Mouse (Mus musculus) kidney, embryonic 15.5 days (tissue): ENCODE measurements around the gene Aox2. TPM values are rescaled to one million over a fixed set of nuclear protein-coding genes. Genes with fewer than 3 reads are reported as not detected.

Experiments
- ATAC-seq: fragments of 200-750 bp; cut with Nextera tagmentation; replicated peaks from 2 replicates; pipeline ENCODE4 v1.8.0; 2017; ENCODE audit warnings: moderate TSS enrichment; ENCODE audit not compliant: low FRiP score
- H3K27ac ChIP-seq: fragments of 300-500 bp; sonication (generic); 2 replicates; pipeline ENCODE4 v1.5.1; 2015; ENCODE audit warnings: mild to moderate bottlenecking, inconsistent platforms
- H3K27me3 ChIP-seq: fragments of 300-500 bp; sonication (generic); 2 replicates; pipeline ENCODE4 v1.6.1; 2015; ENCODE audit warnings: inconsistent platforms
- H3K36me3 ChIP-seq: fragments of 300-500 bp; sonication (generic); 2 replicates; pipeline ENCODE4 v1.6.1; 2015; ENCODE audit warnings: inconsistent platforms
- H3K4me1 ChIP-seq: fragments of 300-500 bp; sonication (generic); 2 replicates; pipeline ENCODE4 v1.6.1; 2015; ENCODE audit warnings: inconsistent platforms
- H3K4me2 ChIP-seq: fragments of 300-500 bp; sonication (generic); 2 replicates; pipeline ENCODE4 v1.6.1; 2015; ENCODE audit warnings: moderate library complexity, mild to moderate bottlenecking, inconsistent platforms
- H3K4me3 ChIP-seq: fragments of 300-500 bp; sonication (generic); replicated peaks from 2 replicates; pipeline ENCODE4 v1.5.1; 2015; ENCODE audit warnings: mild to moderate bottlenecking, inconsistent platforms
- H3K9ac ChIP-seq: fragments of 300-500 bp; sonication (generic); 2 replicates; pipeline ENCODE4 v1.6.1; 2015; ENCODE audit warnings: mild to moderate bottlenecking, inconsistent platforms
- H3K9me3 ChIP-seq: fragments of 300-500 bp; sonication (generic); replicated peaks from 2 replicates; pipeline ENCODE4 v1.6.1; 2016; ENCODE audit warnings: inconsistent platforms
- WGBS: fragments of 180-500 bp; shearing (Covaris S2); methylation state at CpG from one replicate; pipeline ENCODE4 v1.1.7; 2015; ENCODE audit warnings: mixed read lengths; 5-methylcytosine and 5-hydroxymethylcytosine counted together
- polyA plus RNA-seq: library from polyadenylated mRNA; unstranded; fragments of >200 nt; fragmentation: Nextera tagmentation; extraction: Ambion mirVana; gene quantifications from 2 replicates; pipeline ENCODE4 v1.2.1, GENCODE M21; 2015

The Aox2 gene
- polyA plus RNA-seq, 1 experiment from 2014 or later: 0.08 TPM

- H3K27ac ChIP-seq: no peak overlapping the region
- no peaks in the 10 kb centered on the region for H3K27me3 ChIP-seq
- peaks cover 78% of the 10 kb centered on the region for H3K36me3 ChIP-seq
- H3K4me1 ChIP-seq: no peaks in the 10 kb centered on the region
- 79% methylated on average over 5 of the region's 5 CpGs for WGBS
- peak; percentile 33; the same call in 1 of the 2 replicates for ATAC-seq
- H3K9me3 ChIP-seq: no peaks in the 10 kb centered on the region
- H3K9ac ChIP-seq: no peak overlapping the region
- no peak overlapping the region for H3K4me3 ChIP-seq
- no peak overlapping the region for H3K4me2 ChIP-seq
Observed at GRCm38 (mm10) chr1:58409553-58410197, 131.5 kb downstream of the Aox2 start.

DNA sequence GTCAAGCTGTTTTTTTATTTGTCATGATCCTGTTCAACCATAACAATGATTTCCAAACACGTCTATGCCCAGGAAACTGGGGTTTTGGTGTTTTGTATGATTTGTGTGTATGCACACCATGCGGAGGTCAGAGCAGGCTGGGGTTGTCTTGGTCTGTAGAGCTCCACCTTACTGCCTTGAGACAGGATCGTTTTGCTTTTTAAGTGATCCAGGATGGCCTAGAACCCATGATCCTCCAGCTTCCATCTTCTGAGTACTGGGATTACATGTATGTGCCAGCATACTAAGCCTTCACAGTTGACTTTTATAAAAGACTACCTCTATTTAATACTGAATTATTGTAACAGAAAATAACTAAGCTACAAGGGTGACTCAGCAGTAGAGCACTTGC, 132.1 kb downstream of the Aox2 start:
- no peaks in the 10 kb centered on the region for H3K27me3 ChIP-seq
- peaks cover 78% of the 10 kb centered on the region for H3K36me3 ChIP-seq
- H3K4me1 ChIP-seq: no peaks in the 10 kb centered on the region
- no peak overlapping the region for H3K9ac ChIP-seq
- no peak; the same call in 1 of the 2 replicates for ATAC-seq
- H3K4me3 ChIP-seq: no peak overlapping the region
- H3K27ac ChIP-seq: no peak overlapping the region
- H3K4me2 ChIP-seq: no peak overlapping the region
- 80% methylated on average over 3 of the region's 3 CpGs for WGBS
- H3K9me3 ChIP-seq: no peaks in the 10 kb centered on the region

GRCm38 (mm10) chr1:58410776-58411175, 132.7 kb downstream of the Aox2 start:
- Histone ChIP-seq H3K4me2 (no peak overlapping the region), H3K27me3 (no peaks in the 10 kb centered on the region), H3K4me1 (no peaks in the 10 kb centered on the region), H3K27ac (no peak overlapping the region), H3K9ac (no peak overlapping the region), H3K36me3 (peaks cover 78% of the 10 kb centered on the region), H3K9me3 (no peaks in the 10 kb centered on the region), H3K4me3 (no peak overlapping the region)
- 90% methylated on average over 7 of the region's 7 CpGs for WGBS
- no peak for ATAC-seq

GRCm38 (mm10) chr1:58415442-58415841, 137.3 kb downstream of the Aox2 start:
- Histone ChIP-seq H3K9me3 (no peaks in the 10 kb centered on the region), H3K4me2 (no peak overlapping the region), H3K9ac (no peak overlapping the region), H3K36me3 (peaks cover 91% of the 10 kb centered on the region), H3K4me1 (0 out of 2 replicates have a peak, but pooled peaks cover 7% of the 10 kb centered on the region), H3K4me3 (no peak overlapping the region), H3K27ac (no peak overlapping the region), H3K27me3 (no peaks in the 10 kb centered on the region)
- WGBS: 16% methylated on average over 1 of the region's 1 CpGs
- no peak for ATAC-seq

GRCm38 (mm10) chr1:58416048-58416447, 137.9 kb downstream of the Aox2 start:
- Histone ChIP-seq H3K36me3 (peaks cover 88% of the 10 kb centered on the region), H3K4me3 (no peak overlapping the region), H3K4me1 (peaks cover 9% of the 10 kb centered on the region; the same call in 1 of the 2 replicates), H3K9ac (no peak overlapping the region), H3K27ac (no peak overlapping the region), H3K4me2 (no peak overlapping the region), H3K27me3 (no peaks in the 10 kb centered on the region), H3K9me3 (no peaks in the 10 kb centered on the region)
- WGBS: 93% methylated on average over 2 of the region's 2 CpGs
- ATAC-seq: no peak

GRCm38 (mm10) chr1:58420032-58420431, 141.9 kb downstream of the Aox2 start:
- Histone ChIP-seq H3K36me3 (peaks cover 59% of the 10 kb centered on the region), H3K4me1 (peaks cover 26% of the 10 kb centered on the region), H3K27ac (no peak overlapping the region), H3K4me3 (no peak overlapping the region), H3K27me3 (no peaks in the 10 kb centered on the region), H3K9me3 (no peaks in the 10 kb centered on the region), H3K4me2 (no peak overlapping the region), H3K9ac (no peak overlapping the region)
- no peak for ATAC-seq
- WGBS: 90% methylated on average over 10 of the region's 10 CpGs

GRCm38 (mm10) chr1:58420961-58421360, 142.8 kb downstream of the Aox2 start:
- no peaks in the 10 kb centered on the region for H3K9me3 ChIP-seq
- no peaks in the 10 kb centered on the region for H3K27me3 ChIP-seq
- peaks cover 26% of the 10 kb centered on the region for H3K4me1 ChIP-seq
- peak overlapping the region; percentile 1; the same call in 1 of the 2 replicates for H3K4me3 ChIP-seq
- H3K36me3 ChIP-seq: peaks cover 50% of the 10 kb centered on the region
- peak overlapping the region; percentile 27; the same call in 1 of the 2 replicates for H3K4me2 ChIP-seq
- WGBS: 54% methylated on average over 7 of the region's 7 CpGs
- no peak for ATAC-seq
- no peak overlapping the region for H3K27ac ChIP-seq
- H3K9ac ChIP-seq: no peak overlapping the region

DNA sequence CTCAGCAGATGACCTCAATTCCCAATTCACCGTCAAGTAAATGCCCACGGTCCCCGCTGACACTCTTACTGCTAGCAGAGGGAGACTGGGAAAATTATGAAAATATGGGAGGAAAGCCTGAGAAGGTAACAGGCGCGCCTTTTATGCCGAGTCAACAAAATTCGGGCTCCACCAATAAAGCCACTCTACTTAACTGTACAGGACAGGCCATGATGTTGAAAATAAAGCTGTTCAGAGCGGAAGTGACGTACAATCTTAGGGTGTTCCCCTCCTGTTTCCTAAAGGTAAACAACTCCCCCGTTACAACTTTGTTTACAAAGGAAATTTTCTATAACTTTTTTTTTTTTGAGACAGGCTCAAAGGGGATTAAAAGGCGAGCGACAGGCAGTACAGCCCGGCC, 144.8 kb downstream of the Aox2 start:
- Histone ChIP-seq H3K4me3 (peak overlapping the region; percentile 89), H3K9me3 (no peaks in the 10 kb centered on the region), H3K27ac (peak overlapping the region; percentile 98), H3K27me3 (no peaks in the 10 kb centered on the region), H3K9ac (peak overlapping the region; percentile 99), H3K4me1 (peaks cover 26% of the 10 kb centered on the region), H3K4me2 (peak overlapping the region; percentile 72), H3K36me3 (peaks cover 33% of the 10 kb centered on the region)
- 4% methylated on average over 13 of the region's 13 CpGs for WGBS
- ATAC-seq: peak; percentile 63

GRCm38 (mm10) chr1:58423371-58424248, 145.5 kb downstream of the Aox2 start, which contains the start of gene Clk1:
Gene Clk1 (minus strand): TSS chr1:58424066.
- no peaks in the 10 kb centered on the region for H3K9me3 ChIP-seq
- peaks cover 26% of the 10 kb centered on the region for H3K36me3 ChIP-seq
- WGBS: under 1% methylated on average over 79 of the region's 79 CpGs
- peak within 1 kb of the TSS; percentile 99 for H3K9ac ChIP-seq
- peaks cover 26% of the 10 kb centered on the region for H3K4me1 ChIP-seq
- H3K4me2 ChIP-seq: peak within 1 kb of the TSS; percentile 72
- no peaks in the 10 kb centered on the region for H3K27me3 ChIP-seq
- peak; percentile 97 for ATAC-seq
- peak within 1 kb of the TSS; percentile 98 for H3K27ac ChIP-seq
- peak within 1 kb of the TSS; percentile 89 for H3K4me3 ChIP-seq

- H3K9me3 ChIP-seq: no peaks in the 10 kb centered on the region
- H3K4me1 ChIP-seq: peaks cover 22% of the 10 kb centered on the region
- H3K27me3 ChIP-seq: no peaks in the 10 kb centered on the region
- no peak overlapping the region for H3K27ac ChIP-seq
- ATAC-seq: no peak
- H3K4me3 ChIP-seq: 0 out of 2 replicates have a peak overlapping the region, but pooled peaks have one; percentile 89
- H3K36me3 ChIP-seq: peaks cover 17% of the 10 kb centered on the region
- 88% methylated on average over 3 of the region's 3 CpGs for WGBS
- H3K4me2 ChIP-seq: no peak overlapping the region
- no peak overlapping the region for H3K9ac ChIP-seq
Observed at GRCm38 (mm10) chr1:58424551-58424950, 146.4 kb downstream of the Aox2 start.
